Mouse (Mus musculus) liver, embryonic 13.5 days (tissue): Measurements from ENCODE around the gene Snx9. TPM values are rescaled to one million over a fixed set of nuclear protein-coding genes. Genes with fewer than 3 reads are reported as not detected.

ENCODE experiments used
- ATAC-seq: fragments of 200-750 bp; cut with Nextera tagmentation; 2 replicates; pipeline ENCODE4 v1.8.0; 2017; ENCODE audit warnings: low read depth, mild to moderate bottlenecking, moderate number of reproducible peaks, moderate library complexity
- DNase-seq: peaks from one replicate; pipeline ENCODE4 v3.0.0; 2022
- H3K27ac ChIP-seq: fragments of 300-500 bp; sonication (generic); 2 replicates; pipeline ENCODE4 v1.5.1; 2015; ENCODE audit warnings: moderate library complexity, mild to moderate bottlenecking, inconsistent platforms
- H3K27me3 ChIP-seq: fragments of 300-500 bp; sonication (generic); 2 replicates; pipeline ENCODE4 v1.6.1; 2015; ENCODE audit warnings: mild to moderate bottlenecking, inconsistent platforms
- H3K36me3 ChIP-seq: fragments of 300-500 bp; sonication (generic); 2 replicates; pipeline ENCODE4 v1.6.1; 2015; ENCODE audit warnings: mild to moderate bottlenecking, inconsistent platforms
- H3K4me1 ChIP-seq: fragments of 300-500 bp; sonication (generic); replicated peaks from 2 replicates; pipeline ENCODE4 v1.6.1; 2015; ENCODE audit warnings: inconsistent platforms
- H3K4me2 ChIP-seq: fragments of 300-500 bp; sonication (generic); 2 replicates; pipeline ENCODE4 v1.6.1; 2015; ENCODE audit warnings: inconsistent platforms, mild to moderate bottlenecking, moderate library complexity
- H3K4me3 ChIP-seq: fragments of 300-500 bp; sonication (generic); replicated peaks from 2 replicates; pipeline ENCODE4 v1.5.1; 2015; ENCODE audit warnings: mild to moderate bottlenecking, inconsistent platforms
- H3K9ac ChIP-seq: fragments of 300-500 bp; sonication (generic); 2 replicates; pipeline ENCODE4 v1.6.1; 2015; ENCODE audit warnings: mild to moderate bottlenecking, inconsistent platforms
- H3K9me3 ChIP-seq: fragments of 300-500 bp; sonication (generic); replicated peaks from 2 replicates; pipeline ENCODE4 v1.6.1; 2016; ENCODE audit warnings: inconsistent platforms
- WGBS: fragments of 180-500 bp; shearing (Covaris S2); methylation state at CpG from one replicate; pipeline ENCODE4 v1.1.7; 2015; ENCODE audit not compliant: insufficient replicate concordance; 5-methylcytosine and 5-hydroxymethylcytosine counted together
- polyA plus RNA-seq: library from polyadenylated mRNA; unstranded; fragments of >200 nt; fragmentation: Nextera tagmentation; extraction: Ambion mirVana; gene quantifications from 2 replicates; pipeline ENCODE4 v1.2.1, GENCODE M21; 2015

Gene Snx9
- polyA plus RNA-seq, 1 experiment from 2014 or later, result 12.2 TPM

DNA sequence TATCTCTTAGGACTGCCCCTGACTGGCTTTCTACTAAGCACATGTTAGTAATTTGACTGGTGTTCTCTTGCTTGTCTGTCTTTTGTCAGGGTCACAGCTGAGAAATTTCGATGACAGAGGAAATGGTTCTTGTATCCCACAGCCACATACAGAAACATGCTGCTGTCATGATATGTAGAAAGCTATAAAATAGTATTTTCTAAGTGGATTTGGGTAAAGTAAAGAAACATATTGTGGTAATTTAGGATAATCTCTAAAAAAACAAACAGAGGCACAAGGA, 26.5 kb upstream of the Snx9 start:
- Histone ChIP-seq H3K9me3 (no peaks in the 10 kb centered on the region), H3K4me2 (no peak overlapping the region), H3K4me3 (no peak overlapping the region), H3K27me3 (no peaks in the 10 kb centered on the region), H3K36me3 (no peaks in the 10 kb centered on the region), H3K27ac (no peak overlapping the region), H3K9ac (no peak overlapping the region), H3K4me1 (peaks cover 8% of the 10 kb centered on the region)
- DNase-seq (no peak), ATAC-seq (no peak)
- 20% methylated on average over 1 of the region's 1 CpGs for WGBS

DNA sequence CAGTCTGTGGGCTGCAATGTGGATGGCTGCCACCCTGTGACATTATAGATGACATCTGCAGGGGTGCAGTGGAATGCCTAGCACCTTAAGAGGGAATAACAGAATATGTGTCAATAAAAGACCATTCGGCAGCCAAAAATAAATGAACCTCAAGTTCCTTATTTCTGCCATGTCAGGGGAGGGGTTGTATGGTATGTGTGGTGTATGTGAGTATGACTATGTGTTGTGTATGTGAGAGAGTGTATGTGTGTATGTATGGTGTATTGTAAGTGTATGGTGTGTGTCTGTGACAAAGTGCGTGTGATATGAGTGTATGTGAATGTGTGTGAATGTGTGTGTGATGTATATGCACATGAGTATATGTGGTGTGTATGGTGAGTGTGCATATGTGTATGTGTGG, 23.3 kb upstream of the Snx9 start:
- peaks cover 10% of the 10 kb centered on the region for H3K4me1 ChIP-seq
- H3K4me2 ChIP-seq, result no peak overlapping the region
- no peaks in the 10 kb centered on the region for H3K9me3 ChIP-seq
- DNase-seq (no peak), ATAC-seq (no peak)
- H3K36me3 ChIP-seq, result no peaks in the 10 kb centered on the region
- no peak overlapping the region for H3K9ac ChIP-seq
- no peak overlapping the region for H3K27ac ChIP-seq
- no peaks in the 10 kb centered on the region for H3K27me3 ChIP-seq
- 68% methylated on average over 2 of the region's 2 CpGs for WGBS
- H3K4me3 ChIP-seq, result no peak overlapping the region

DNA sequence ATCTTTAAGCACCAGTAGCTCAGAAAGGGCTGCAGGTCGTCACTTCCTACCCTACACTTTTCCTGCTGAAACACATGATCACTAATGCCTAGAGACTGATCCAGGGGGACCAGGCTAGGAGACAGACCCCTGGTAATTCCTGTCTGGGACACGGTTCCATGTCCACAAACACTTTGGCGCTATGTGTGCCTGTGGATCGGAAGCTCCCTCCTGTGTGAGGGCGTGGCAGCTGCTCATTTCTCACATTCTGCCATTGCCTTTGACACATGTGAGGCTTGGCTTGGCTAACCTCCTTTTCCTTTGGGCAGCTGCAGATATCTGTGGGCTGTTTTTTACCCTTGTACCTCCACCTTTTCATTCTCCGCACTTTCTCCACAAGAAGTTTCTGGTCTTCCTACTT, 22.0 kb upstream of the Snx9 start:
- DNase-seq (no peak), ATAC-seq (no peak)
- Histone ChIP-seq H3K4me2 (no peak overlapping the region), H3K9ac (no peak overlapping the region), H3K36me3 (no peaks in the 10 kb centered on the region), H3K9me3 (no peaks in the 10 kb centered on the region), H3K27me3 (no peaks in the 10 kb centered on the region), H3K27ac (no peak overlapping the region), H3K4me1 (peaks cover 12% of the 10 kb centered on the region), H3K4me3 (no peak overlapping the region)
- 44% methylated on average over 6 of the region's 6 CpGs for WGBS

DNA sequence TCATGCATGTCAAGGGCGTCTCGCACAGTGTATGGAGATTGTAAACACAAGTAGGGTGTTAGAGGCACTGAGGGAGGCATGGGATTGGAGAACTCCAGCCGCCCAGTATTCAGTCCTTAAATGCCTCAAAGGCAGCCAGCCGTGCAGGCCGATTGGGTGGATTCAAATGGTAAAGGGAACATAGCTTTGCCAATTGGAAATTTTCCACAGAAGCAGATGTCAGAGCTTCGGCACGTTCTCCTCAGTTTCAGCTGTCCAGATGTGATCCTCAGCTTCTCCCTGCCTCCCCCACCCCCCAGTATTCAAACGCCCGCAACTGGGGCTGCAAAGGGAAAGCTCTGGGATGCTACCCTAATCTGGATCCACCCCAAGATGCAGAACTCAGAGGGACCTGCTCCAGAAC, 21.3 kb upstream of the Snx9 start:
- H3K4me1 ChIP-seq, result peaks cover 12% of the 10 kb centered on the region
- 71% methylated on average over 9 of the region's 9 CpGs for WGBS
- H3K36me3 ChIP-seq, result no peaks in the 10 kb centered on the region
- H3K9me3 ChIP-seq, result no peaks in the 10 kb centered on the region
- DNase-seq (no peak), ATAC-seq (no peak)
- H3K4me3 ChIP-seq, result no peak overlapping the region
- H3K4me2 ChIP-seq, result no peak overlapping the region
- no peak overlapping the region for H3K9ac ChIP-seq
- H3K27ac ChIP-seq, result no peak overlapping the region
- H3K27me3 ChIP-seq, result no peaks in the 10 kb centered on the region

DNA sequence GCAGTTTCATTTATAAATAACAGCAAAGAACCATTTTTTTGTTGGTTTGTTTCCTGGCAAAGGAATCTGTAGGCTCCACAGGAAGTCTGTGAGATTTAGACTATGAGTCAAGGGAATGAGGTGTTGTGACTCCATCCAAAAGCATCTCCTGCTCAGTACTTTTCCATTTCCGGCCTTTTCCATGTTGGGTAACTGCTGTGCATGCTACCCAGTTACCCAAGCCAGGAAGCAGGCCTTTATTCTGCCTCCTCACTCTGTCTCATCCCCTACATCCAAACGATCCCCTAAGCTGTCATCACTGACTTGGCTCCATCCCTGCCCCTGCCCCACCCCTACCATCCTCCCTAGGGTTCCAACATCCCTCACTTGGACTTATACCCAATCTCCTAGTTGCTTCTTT, 18.6 kb upstream of the Snx9 start:
- no peak overlapping the region for H3K9ac ChIP-seq
- no peaks in the 10 kb centered on the region for H3K9me3 ChIP-seq
- H3K4me3 ChIP-seq, result no peak overlapping the region
- no peak overlapping the region for H3K27ac ChIP-seq
- H3K27me3 ChIP-seq, result no peaks in the 10 kb centered on the region
- no peak overlapping the region for H3K4me2 ChIP-seq
- DNase-seq, result no peak
- peaks cover 12% of the 10 kb centered on the region for H3K4me1 ChIP-seq
- no peak for ATAC-seq
- 56% methylated on average over 2 of the region's 2 CpGs for WGBS
- H3K36me3 ChIP-seq, result no peaks in the 10 kb centered on the region

DNA sequence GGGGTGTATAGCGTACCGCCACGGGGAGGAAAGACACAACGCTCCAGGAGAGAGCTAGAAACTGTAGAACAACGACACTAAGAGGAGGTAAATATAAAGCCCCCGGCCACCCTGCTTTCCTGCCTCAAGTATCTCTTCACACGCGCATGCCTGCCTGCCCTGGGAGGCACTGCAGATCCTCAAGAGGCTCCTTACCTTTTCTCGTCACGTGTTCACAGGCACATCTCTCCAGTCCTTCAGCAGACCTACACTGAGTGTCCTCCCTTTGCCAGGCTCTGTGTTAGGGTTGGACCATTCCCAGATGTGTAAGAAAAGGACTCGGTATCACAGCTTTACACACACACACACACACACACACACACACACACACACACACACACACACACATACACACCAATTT, 18.1 kb upstream of the Snx9 start:
- ATAC-seq (peak; percentile 45; the same call in 1 of the 2 replicates), DNase-seq (no peak)
- H3K4me2 ChIP-seq, result no peak overlapping the region
- no peaks in the 10 kb centered on the region for H3K9me3 ChIP-seq
- WGBS, result 71% methylated on average over 11 of the region's 11 CpGs
- H3K27me3 ChIP-seq, result no peaks in the 10 kb centered on the region
- no peak overlapping the region for H3K9ac ChIP-seq
- no peak overlapping the region for H3K4me3 ChIP-seq
- peaks cover 13% of the 10 kb centered on the region for H3K4me1 ChIP-seq
- no peaks in the 10 kb centered on the region for H3K36me3 ChIP-seq
- no peak overlapping the region for H3K27ac ChIP-seq

DNA sequence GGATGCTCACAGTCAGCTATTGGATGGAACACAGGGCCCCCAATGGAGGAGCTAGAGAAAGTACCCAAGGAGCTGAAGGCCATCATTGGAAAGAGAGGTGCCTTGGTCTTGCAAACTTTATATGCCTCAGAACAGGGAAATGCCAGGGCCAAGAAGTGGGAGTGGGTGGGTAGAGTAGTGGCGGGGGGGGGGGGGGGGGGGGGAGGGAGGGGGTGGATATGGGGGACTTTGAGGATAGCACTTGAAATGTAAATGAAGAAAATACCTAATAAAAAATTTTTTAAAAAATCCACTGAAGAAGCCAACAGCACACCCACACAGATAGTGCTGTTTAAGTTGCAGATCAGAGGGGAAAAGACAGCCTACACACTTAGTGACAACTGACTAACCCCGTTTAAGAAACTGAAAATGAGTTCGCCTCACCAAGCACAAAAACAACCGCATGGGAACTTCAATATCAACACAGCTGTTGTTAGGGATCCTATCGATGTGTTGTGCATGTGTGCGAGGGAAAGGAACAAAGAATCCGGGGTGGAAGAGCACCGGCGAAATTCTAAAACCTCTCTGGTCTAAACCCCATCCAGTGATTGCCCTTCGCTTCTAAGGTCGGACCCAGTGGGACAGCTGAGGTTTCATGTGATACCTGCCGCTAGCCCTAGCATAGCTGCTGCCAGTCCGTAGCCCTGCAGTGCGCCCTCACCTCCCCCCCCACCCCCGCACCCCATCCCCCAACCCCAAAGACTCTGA, 13.1 kb upstream of the Snx9 start:
- ATAC-seq, result no peak
- Histone ChIP-seq H3K36me3 (no peaks in the 10 kb centered on the region), H3K4me3 (no peak overlapping the region; the same call in 1 of the 2 replicates), H3K9me3 (no peaks in the 10 kb centered on the region), H3K27me3 (no peaks in the 10 kb centered on the region), H3K4me1 (peaks cover 55% of the 10 kb centered on the region), H3K9ac (peak overlapping the region; percentile 24; the same call in 1 of the 2 replicates), H3K4me2 (peak overlapping the region; percentile 49), H3K27ac (peak overlapping the region; percentile 83; the same call in 1 of the 2 replicates)
- WGBS, result 17% methylated on average over 14 of the region's 15 CpGs
- DNase-seq, result no peak

DNA sequence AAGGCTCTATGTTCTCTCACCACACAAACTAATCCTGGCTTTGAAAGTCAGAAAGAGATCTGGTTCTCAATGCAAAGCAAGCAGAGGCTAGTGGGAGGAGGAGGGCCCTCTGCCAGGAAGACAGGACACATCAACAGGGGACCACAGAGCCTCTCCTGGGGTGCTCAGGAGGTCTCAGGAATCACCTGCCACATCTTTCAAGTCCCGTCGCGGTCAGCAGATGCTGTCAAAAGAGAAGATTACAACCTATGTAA, 12.6 kb upstream of the Snx9 start:
- no peak for DNase-seq
- no peak for ATAC-seq
- Histone ChIP-seq H3K36me3 (no peaks in the 10 kb centered on the region), H3K4me3 (no peak overlapping the region; the same call in 1 of the 2 replicates), H3K4me2 (peak overlapping the region; percentile 49), H3K4me1 (peaks cover 55% of the 10 kb centered on the region), H3K9ac (peak overlapping the region; percentile 24; the same call in 1 of the 2 replicates), H3K27ac (peak overlapping the region; percentile 83), H3K27me3 (no peaks in the 10 kb centered on the region), H3K9me3 (no peaks in the 10 kb centered on the region)
- WGBS, result 5% methylated on average over 3 of the region's 3 CpGs

DNA sequence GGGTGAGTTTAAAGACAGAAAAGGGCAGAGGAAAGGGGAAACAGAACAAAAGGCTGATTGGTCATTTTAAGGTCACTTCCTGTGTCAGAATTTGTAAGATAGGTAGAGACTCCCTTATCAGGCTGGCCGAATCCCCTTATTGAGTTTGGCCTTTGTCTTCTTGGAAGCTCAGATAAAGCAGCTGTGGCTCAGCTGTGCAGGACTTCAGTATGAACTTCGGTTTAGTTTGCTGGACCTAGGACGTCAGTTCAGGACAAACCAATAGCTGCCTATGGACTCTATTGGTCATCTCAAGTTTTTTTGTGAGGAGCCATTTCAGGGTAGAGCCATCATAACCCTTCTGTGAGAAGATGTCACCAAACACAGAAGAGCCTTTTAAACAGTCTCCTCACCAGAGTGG, 12.2 kb upstream of the Snx9 start:
- H3K27ac ChIP-seq, result peak overlapping the region; percentile 83

DNA sequence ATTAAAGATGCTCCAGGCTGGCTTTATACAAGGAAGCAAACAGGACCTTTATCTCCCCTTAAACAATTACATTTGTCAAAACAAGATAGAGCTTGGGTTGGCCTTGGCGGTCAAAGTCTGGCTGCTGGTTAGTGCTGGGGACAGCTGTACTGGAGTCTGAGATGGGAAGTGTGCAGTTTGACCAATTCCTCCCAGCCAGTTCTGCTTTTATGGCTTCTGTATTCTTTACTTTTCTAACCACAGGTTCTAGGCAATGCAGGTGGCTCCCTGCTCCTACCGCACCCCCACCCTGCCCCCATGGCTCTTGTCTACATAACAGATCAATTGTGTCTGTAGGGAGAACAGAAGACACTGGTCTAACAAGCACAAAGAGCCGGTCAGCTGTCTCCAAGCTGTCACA, 11.2 kb upstream of the Snx9 start:
- WGBS, result 2% methylated on average over 3 of the region's 3 CpGs
- H3K27me3 ChIP-seq, result no peaks in the 10 kb centered on the region

More for the DNA sequence above, 12.2 kb upstream of the Snx9 start:
- WGBS, result 14% methylated on average over 3 of the region's 3 CpGs
- Histone ChIP-seq H3K27me3 (no peaks in the 10 kb centered on the region), H3K36me3 (no peaks in the 10 kb centered on the region), H3K4me3 (no peak overlapping the region), H3K4me2 (peak overlapping the region; percentile 49), H3K9me3 (no peaks in the 10 kb centered on the region), H3K9ac (peak overlapping the region; percentile 24; the same call in 1 of the 2 replicates), H3K4me1 (peaks cover 54% of the 10 kb centered on the region)
- ATAC-seq (peak; percentile 29; the same call in 1 of the 2 replicates), DNase-seq (no peak)

DNA sequence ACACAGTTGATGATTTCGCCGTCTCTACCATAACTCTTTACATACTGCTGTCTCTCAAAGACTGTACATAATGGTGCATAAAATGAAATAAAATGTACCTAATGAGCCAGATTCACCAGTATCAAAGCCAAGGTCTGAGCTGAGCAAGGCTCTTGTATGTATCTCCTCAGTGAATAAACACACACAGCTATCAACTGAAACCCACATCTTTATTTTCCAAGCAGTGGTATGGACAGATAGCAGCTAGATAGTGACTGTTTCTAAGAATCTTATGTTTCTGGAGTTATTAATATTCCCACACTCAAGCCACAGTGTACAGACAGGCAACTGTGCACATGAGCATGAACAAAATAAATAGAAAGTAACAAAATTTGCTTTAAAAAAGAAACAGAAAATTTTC, 10.7 kb upstream of the Snx9 start:
- DNase-seq (no peak), ATAC-seq (peak; percentile 86)
- H3K9me3 ChIP-seq, result no peaks in the 10 kb centered on the region
- H3K36me3 ChIP-seq, result no peaks in the 10 kb centered on the region
- peak overlapping the region; percentile 83 for H3K27ac ChIP-seq
- H3K27me3 ChIP-seq, result no peaks in the 10 kb centered on the region
- peak overlapping the region; percentile 18; the same call in 1 of the 2 replicates for H3K9ac ChIP-seq
- 33% methylated on average over 2 of the region's 2 CpGs for WGBS
- peak overlapping the region; percentile 49 for H3K4me2 ChIP-seq
- H3K4me1 ChIP-seq, result peaks cover 53% of the 10 kb centered on the region
- H3K4me3 ChIP-seq, result no peak overlapping the region

More for the DNA sequence above, 11.2 kb upstream of the Snx9 start:
- H3K27ac ChIP-seq, result peak overlapping the region; percentile 83
- ATAC-seq, result peak; percentile 51
- peaks cover 53% of the 10 kb centered on the region for H3K4me1 ChIP-seq
- no peaks in the 10 kb centered on the region for H3K36me3 ChIP-seq
- DNase-seq, result no peak
- H3K9ac ChIP-seq, result peak overlapping the region; percentile 18; the same call in 1 of the 2 replicates
- peak overlapping the region; percentile 49 for H3K4me2 ChIP-seq
- no peaks in the 10 kb centered on the region for H3K9me3 ChIP-seq
- H3K4me3 ChIP-seq, result no peak overlapping the region

DNA sequence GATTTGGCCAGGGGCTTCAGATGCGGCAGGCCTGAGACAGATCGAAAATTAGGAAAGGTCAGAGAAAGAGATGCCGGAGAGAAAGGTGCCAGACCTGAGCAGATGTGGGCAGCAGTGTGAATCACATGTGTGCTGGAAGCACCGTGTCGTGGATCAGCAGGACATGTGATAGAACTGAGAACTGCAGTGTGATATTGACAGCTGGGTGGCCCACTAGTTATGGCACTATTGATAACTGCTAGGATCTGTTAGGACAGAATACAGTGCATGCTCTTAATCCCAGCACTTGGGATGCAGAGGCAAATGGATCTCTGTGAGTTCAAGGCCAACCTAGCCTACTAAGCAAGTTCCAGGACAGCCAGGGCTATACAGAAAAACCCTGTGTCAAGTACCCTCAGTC, 10.3 kb upstream of the Snx9 start:
- peaks cover 53% of the 10 kb centered on the region for H3K4me1 ChIP-seq
- peak; percentile 58 for ATAC-seq
- no peaks in the 10 kb centered on the region for H3K36me3 ChIP-seq
- H3K9me3 ChIP-seq, result no peaks in the 10 kb centered on the region
- H3K9ac ChIP-seq, result peak overlapping the region; percentile 26; the same call in 1 of the 2 replicates
- 39% methylated on average over 5 of the region's 5 CpGs for WGBS
- DNase-seq, result no peak
- H3K27me3 ChIP-seq, result no peaks in the 10 kb centered on the region
- H3K27ac ChIP-seq, result peak overlapping the region; percentile 74
- H3K4me2 ChIP-seq, result peak overlapping the region; percentile 49
- H3K4me3 ChIP-seq, result no peak overlapping the region
